Mouse (Mus musculus) gastrocnemius, postnatal 14 days (tissue): ENCODE measurements at regions not wholly inside any gene's neighbourhood (a gene's known extent, or its start where the extent isn't known, plus 50 kb on each side); places are given as distances from the start of the nearest gene placed in this dataset.

ENCODE experiments used
- DNase-seq: peaks from one replicate; pipeline ENCODE4 v3.0.0; 2021; ENCODE audit warnings: mixed read lengths
- intact Hi-C: fragments of 180-260 bp; cut with DNase I; formaldehyde crosslinking; loops from one replicate; pipeline ENCODE4 v1.15.1; 2025; ENCODE audit warnings: low total_unique reads

DNA sequence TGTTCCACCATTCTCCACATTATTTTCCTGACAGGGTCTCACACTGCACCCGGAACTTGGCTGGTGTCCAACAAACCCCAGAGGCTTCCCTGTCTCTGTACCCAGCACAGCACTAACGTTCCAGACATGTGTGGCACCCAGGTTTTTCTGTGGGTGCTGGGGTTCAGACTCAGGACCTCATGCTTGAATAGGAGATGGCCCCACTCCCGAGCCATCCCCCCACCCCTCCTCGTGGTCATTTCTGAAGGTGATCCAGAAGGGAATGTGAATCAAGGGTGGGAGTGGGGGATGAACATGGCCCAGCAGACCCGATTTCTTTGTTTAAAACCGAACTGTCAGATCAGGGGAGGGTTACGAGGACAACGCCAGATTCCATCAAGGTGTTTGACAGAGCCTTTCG lies 245.6 kb downstream of the Tbc1d1 start:
- no peak for DNase-seq
- intact Hi-C loops, result no loop called here

DNA sequence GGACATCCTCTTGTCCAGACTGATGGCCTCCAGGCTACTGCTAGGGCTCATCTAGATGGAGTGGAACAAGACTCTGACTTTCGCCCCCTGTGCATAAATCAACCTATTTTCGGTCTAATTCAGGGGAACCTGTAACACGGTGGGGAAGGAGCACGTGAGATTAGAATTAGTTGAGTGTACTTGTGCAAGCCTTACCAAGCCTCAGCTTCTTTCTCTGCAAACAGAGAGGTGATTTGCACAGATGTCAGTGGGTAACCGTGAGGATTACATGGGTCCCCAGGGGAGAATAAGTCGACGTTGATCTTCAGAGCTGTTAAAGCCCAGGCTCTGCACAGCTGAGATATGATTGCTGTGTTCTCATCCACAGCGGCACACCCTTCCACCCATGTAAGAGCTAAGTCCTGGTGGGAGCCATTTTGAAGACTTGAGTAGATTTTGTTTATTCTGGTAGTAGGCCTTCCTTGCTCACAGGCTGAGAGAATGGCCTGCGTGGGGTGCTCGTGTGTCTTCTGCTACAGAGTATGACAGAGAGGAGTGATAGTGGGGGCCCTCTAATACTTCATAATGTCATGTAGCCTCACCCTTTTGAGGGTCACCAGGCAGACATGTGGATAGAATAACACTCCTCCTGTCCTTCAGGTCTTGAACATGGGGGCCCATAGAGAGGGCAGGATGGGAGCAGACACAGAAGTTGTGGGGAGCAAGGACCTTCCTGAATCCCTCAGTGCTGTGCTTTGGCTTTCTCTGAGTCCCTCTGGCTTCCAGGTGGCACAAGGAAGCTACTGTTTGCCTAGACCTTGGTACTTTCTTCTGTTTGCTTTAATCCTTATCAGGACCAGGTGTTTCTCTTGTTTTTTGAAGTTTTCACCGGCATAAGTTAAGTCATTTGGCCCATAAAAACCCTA lies 247.2 kb downstream of the Tbc1d1 start:
- no peak for DNase-seq
- intact Hi-C loops, result no loop called here

DNA sequence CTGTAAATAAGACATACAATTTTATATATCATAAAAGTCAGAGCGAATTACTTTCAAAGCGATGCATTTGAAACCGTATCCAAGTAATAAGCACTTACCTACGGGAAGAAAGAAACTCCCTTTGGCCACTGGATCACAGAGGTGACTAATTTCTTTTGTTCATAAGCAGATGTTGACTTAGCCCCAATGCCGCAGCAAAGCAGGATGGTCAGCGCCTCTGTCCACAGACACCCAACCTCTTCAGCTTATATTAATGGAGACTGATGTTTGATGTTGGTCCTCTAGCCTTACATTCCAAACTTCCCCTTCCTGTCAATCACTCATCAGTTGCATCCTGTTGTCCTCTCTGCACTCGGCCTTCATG lies 247.9 kb downstream of the Tbc1d1 start:
- DNase-seq, result no peak
- intact Hi-C loops, result no loop called here

DNA sequence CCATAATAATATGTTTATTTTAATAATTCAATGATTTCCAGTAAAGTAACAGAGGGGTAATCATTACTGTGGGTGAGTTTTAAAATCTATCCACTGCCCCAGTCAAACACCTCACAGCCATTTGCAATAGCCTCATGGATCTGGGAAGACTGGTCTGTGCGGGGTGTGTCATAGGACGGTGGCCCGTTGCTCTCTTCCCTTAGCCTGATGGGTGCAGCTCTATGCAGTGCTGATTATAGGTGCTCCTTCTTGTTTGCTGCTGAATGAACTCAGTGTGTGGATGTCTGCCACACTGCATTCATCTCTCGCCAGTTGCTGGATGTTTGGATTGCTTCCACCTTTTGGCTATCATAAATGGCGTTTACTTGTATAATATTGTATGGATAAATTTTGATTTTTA lies 248.4 kb downstream of the Tbc1d1 start:
- intact Hi-C loops, result no loop called here
- DNase-seq, result no peak

DNA sequence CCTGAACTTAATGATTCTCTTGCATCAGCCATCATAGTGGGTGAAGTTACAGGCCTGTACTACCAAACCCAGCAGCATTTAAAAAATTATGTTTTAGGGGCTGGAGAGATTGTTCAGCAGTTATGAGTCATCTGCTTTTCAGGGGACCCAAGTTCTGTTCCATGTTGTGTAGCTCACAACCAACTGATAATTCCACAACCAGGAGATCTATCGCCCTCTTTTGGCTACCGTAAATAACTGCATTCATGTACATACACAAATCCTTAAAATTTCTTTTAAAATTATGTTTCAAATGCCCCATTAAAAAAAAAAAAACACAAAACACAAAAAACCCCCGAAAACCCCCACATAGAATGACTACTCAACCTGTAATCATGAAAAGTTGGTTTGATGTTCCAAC lies 252.8 kb downstream of the Tbc1d1 start:
- intact Hi-C loops, result no loop called here
- no peak for DNase-seq

DNA sequence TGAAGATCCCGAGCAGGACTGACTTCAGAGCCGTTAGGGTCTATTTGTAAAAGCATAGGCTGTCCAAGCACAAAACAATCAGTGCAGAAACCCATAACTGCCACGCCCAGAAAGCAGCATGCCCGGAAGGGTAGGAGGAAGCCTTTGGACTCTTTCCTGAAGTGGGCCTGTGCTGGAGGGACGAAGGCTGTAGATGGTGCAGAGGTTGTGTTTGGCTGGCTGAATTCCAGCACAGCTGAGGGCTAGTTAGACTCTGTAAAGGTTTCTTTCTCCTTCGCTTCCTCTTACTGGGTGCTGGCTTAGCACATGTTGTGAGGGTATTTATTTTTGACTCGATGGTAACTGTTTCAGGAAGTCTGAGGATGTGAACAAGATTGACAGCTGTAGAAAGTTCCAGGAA lies 254.5 kb downstream of the Tbc1d1 start:
- intact Hi-C loops, result no loop called here
- DNase-seq, result peak; percentile 48

DNA sequence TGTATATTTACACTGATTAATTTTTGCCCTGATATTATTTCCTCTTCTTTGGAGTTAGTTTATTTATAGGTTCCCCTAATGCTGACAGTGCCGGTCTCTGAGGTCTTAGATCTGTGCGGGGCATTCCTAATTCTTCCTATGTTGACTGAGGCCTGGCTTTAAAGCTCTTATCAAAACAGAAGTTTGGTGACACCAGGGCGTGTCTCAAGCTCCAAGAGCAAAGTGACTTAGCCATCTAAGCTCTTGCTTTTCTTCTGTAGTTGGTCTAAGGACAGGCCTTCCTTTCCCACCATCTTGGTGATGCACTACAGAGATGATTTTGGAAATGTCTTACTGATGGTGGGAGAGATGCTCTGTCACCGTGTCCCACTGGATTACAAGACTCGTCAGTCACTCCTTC lies 258.4 kb downstream of the Tbc1d1 start:
- DNase-seq, result no peak
- intact Hi-C loops, result no loop called here

DNA sequence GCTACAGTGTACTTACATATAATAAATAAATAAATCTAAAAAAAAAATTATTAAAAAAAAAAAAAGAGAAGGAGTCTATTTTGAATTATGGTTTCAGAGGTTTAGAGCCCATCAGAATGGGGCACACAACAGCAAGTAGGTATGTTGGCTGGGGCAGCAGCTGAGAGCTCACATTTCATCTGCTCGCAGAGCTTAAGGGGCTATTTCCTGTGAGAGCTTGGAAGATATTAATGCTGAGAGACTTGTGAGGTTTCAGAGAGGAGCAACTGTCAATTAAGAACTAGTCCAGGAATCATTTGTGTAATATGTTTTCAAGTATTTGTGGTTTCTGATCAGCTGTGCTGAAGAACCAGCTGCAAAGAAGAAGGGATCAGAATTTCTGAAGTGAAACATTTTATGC lies 263.3 kb downstream of the Tbc1d1 start:
- no peak for DNase-seq
- intact Hi-C loops, result no loop called here

DNA sequence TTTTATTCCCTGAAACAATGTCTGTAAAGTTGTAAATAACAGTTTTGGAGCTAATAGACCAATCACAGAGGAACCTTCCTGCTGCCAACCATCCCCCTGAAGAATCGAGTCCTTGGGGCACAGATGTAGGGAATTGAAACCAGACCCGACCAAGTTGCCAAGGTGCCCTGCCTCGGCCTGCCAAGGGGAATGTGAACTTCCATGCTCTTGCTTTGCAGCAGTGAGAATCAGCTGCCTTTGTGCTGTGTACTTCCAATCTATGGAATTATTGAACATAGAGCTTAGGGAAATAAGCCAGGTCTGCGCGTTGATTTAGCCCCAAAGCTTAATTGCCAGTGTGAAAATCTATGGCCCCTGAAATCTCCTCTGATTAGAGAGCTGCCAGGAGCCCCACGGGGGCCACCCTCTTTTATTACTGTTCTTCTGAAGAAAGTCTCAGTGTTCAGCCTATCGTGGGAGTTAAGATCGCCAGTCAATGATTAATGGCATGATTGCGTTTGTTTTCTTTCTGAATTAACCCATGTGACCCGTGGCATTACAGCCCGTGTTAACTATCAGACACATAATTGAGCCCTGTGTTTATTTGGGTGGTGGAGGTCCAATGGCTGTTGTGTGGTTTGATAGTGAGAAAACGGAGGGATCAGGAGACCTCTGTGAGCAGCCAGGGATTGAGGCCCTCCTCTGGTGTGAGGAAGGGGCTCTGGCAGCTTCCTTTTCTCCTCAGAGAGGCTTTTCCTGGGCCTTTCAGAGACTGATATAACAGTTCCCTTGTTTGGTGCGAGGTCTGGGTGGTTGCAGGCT lies 266.9 kb downstream of the Tbc1d1 start:
- DNase-seq, result no peak
- intact Hi-C loops, result no loop called here

DNA sequence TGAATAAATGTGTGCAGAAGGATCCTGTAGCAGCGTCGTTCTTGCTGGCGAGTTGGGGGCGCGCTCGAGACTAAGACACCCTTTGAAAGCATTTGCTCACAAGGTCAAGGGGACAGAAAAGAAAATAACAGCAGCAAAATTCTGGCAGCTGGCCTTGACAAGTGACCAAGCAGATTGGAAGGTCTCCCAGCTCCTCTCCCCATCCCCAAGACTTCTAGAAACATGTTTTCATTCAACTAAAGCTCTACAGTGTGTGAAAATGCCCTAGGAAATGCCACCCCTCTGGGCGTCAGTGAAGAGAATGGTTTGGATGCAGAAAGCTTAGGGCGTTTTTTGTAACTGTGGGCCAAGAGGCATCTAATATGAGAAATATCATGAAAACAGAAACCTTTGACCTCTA lies 272.7 kb downstream of the Tbc1d1 start:
- no peak for DNase-seq
- intact Hi-C loops, result no loop called here

DNA sequence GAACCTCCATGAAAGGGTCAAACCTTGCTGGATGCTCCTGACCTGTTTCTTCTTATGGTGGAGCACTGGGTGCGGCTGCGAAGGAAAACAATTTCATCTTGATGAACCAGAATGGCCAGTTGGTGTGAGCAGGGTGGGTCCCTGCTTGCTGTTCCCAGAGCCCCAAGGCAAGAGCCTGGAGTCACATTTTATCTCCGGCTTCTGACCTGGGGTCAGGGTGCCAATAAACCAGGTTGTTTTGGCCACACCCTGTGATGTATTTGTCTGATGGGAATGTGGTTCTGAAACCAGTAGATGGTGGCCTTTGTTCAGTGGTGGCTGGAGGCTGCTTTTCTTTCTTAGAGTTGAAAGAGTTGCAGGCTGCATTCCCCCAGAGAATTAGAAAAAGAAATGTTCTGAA lies 274.4 kb downstream of the Tbc1d1 start:
- intact Hi-C loops, result no loop called here
- no peak for DNase-seq

DNA sequence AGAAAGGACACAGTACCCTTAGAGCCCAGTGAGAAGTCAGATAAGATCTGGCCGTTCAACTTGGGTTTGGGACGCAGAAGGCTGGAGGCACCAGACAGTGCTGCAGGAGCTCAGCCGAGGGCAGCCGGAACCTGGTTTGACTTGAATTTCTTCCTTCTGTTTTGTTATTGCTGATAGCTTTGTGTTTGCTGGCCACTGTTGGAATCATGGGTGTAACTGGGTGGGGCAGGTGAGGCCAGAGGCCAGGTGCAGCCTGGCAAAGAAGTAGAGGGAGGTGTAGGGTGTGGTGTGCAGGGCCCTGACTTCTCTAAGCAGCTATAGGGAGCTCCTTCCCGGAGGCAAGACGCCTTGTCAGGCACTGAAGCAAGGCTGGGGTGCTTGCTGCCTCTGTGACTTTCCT lies 275.5 kb downstream of the Tbc1d1 start:
- intact Hi-C loops, result no loop called here
- DNase-seq, result no peak

DNA sequence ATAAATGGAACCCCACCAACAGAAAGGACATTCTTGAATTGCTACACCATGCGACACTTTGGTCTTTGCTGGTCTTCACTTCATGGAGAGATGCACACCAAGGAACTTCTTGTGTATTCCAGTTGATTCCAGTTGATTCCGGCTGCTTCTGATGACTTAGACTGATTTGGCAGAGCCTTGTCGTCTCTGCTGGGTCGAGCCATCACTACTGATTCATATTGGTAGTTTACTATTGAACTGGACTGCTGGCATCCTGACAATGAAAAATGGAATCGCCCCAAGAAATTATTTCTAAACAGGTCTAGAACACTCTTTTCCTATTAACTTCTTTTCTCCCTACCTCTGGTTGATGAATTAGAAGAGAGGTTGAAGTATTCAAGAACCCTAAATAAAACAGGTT lies 277.7 kb downstream of the Tbc1d1 start:
- intact Hi-C loops, result no loop called here
- no peak for DNase-seq

DNA sequence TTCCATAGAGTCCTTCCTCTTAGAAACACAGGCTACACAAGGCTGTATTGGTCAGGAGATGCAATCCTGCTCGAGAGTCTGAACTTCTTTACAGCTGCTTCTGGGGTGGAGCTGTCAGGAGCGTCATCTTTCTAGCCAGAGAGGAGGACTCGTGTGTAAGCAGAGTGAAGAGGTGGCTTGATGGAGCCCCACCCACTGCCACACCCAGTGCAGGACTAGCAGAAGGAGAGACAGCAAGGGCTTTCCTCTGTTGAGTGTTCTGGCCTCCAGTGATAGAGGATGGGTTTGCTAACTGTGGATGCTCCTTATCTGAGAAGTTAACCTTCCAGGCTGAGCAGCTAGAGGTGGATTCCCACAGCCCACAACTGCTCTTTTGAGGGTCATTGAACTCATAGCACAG lies 279.4 kb downstream of the Tbc1d1 start:
- no peak for DNase-seq
- intact Hi-C loops, result no loop called here

DNA sequence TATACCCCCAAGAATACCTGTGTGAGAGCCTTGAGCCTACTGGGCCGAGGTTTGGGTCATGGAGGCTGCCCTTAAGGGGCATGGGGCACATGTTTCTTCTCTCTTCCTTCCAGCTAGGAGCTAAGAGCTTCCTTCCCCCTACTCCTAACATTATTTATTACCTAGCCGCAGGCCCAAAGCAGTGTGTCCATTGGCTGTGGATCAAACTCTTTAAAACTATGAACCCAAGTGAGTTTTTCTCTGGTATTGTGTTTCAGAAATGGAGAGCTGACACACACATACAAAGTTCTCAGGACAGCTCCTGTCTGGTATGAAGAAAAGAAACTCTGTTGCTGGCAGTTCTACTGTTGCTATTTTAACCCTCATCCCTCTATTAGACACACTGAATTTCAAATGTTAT lies 279.9 kb downstream of the Tbc1d1 start:
- intact Hi-C loops, result no loop called here
- DNase-seq, result no peak

DNA sequence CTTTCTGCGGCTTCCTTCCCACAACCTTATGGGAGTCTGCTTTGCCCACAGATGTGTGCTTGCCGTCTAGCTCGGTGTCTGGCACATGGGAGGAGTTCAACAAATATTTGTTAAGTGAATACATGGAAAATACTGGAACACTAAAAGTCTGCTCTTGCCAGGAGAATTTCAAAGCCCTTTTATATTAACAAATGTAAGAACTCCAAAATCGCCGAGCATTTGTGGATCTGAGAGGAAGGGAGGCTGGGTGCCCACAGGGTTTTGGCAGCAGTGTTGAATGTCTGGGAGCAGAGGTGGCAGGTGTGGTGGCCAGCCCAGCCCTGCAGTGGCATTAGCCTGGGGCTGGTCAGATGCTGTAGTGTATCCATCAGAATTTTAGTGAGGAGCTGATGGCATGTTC lies 281.6 kb downstream of the Tbc1d1 start:
- DNase-seq, result peak; percentile 13
- intact Hi-C loops, result no loop called here

DNA sequence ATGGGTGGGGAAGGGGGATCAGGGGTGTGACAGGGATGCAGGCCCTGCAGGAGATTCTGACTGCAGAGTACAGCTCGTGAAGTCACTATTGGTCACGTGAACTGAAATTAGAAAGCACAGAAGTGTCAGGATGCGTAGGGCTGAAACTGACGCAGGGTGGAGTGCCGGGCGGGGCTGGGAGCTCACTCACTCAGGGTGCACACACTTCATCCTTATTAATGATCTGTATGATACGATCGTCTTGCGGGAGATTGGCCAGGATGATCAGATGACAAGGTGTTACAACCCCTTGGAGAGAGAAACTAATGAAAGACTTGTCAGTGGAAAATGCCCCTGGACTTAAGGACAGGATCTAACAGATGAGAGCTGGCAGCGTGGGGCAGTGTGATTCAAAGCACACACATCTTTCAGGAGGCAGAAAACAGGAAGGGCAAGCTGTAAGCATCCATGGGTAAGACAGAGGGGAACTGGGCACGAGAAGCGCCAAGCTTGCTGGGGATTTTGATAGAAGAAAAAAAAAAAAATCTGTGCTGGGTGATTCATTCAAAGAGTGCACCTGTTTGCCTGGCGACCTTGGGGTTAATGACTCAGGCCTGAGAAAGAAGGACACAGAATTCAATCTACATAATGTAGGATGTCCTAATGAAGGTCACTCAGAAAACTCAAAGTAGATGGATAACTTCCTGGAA lies 282.5 kb downstream of the Tbc1d1 start:
- DNase-seq, result no peak
- intact Hi-C loops, result no loop called here

DNA sequence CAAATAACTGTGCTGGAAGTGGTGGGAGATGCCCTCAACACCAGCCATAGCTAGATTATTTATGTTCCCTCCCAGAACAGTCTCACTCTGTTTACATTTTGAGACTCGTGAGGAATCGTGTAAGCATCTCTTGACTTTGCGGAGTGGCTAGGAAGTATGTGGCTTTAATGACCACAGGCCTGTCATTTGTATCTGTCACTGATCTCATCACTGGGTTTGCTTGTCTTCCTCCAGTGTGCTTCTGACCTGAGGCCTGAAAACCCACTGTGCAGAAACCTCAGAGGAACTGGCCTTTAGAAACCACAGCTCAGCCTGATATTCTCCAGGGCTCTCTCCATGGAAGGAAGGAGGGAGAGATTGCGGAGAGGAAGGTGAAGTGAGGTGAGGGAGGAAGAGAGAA lies 291.7 kb downstream of the Tbc1d1 start:
- DNase-seq, result no peak
- intact Hi-C loops, result no loop called here

DNA sequence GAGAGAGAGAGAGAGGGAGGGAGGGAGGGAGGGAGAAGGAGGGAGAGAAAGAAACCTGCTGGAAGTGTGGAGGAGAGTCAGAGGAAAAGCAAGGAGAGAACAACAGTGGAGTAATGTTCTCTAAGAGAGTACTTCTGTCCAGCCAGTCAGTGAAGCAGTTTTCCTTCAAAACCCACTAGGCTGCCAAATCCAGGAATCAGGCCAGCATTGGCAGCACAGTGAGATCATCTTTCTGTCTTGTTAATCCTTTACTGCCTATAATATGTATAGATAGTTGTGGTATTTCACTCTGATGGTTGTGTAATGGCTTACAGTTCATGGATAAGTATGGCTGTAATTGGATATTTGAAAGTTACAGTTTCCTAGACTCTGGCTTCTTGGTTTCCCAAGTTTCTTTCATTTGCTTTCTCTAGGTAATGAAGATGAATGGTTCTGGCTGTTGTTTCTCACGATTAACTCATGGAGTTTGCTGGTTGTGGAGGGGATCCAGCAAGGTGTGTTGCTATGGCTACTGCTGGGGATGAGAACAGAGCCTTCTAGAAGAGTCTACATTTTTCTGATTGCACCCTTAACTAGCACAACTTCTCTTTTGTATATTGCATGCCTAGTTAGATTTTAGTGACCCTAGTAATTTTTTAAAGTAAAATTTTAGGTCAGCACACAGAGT lies 296.7 kb downstream of the Tbc1d1 start:
- intact Hi-C loops, result no loop called here
- DNase-seq, result no peak

DNA sequence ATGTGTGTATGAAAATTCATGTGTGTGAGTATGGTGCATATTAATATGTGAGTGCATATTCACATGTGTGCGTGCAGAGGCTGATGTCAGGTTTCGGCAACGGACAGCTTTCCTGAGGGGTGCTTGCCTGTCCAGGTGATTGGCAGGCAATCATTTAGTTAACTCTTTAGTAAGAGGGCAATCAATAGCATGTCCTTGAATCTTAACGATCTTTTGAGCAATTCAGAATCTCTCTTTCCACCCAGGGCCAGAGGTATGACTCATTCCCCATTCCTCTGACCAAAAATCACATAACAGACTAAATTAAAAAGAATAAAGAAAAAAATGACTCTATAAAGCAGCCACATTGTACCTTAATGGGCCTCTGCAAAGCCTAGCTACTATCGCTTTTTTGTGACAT lies 303.7 kb downstream of the Tbc1d1 start:
- DNase-seq, result no peak
- intact Hi-C loops, result no loop called here
